ENCODE assay signal across 14 mouse cellular contexts in genomic region chr10:126680275-126681184, GRCm38 (mm10).
DNase-seq lines count a peak whose midpoint lies in the region; ATAC-seq and TF ChIP-seq lines count a peak whose summit lies in the region.
"Had no signal": no experiment of that assay in that cellular context is flagged by ENCODE, and none has a peak within 500 bp of the region (broad histone marks: within the 10 kb centered on the region; RNA-seq: fewer than 3 reads in every experiment).

No protein-coding gene starts in this region.

- no peak overlapping the region for H3K4me2 ChIP-seq in embryonic facial prominence, embryonic 11.5 days (ENCODE audit: low read depth, low read length)
- H3K4me2 ChIP-seq in hindbrain, embryonic 12.5 days (replicated peaks): peak overlapping the region; percentile 43
- H3K4me2 ChIP-seq in midbrain, embryonic 15.5 days: peak overlapping the region; percentile 18; the same call in 1 of the 2 replicates

- TF ChIP-seq CTCF in left cerebral cortex, adult 2 months (IDR thresholded peaks at IDR 0.05): no peak

- H3K27ac ChIP-seq in embryonic facial prominence, embryonic 11.5 days (replicated peaks; ENCODE audit: low read depth, low read length): no peak overlapping the region
- no peak overlapping the region for H3K27ac ChIP-seq in hindbrain, embryonic 12.5 days
- no peak overlapping the region for H3K27ac ChIP-seq in midbrain, embryonic 15.5 days
- no peak overlapping the region for H3K27ac ChIP-seq in left cerebral cortex, adult 2 months
- H3K27ac ChIP-seq: heart, adult 2 months; liver, embryonic 14.5 days; macrophage had no signal

- 10% methylated on average over 12 of the region's 12 CpGs for WGBS in embryonic facial prominence, embryonic 11.5 days
- WGBS in hindbrain, embryonic 12.5 days: 10% methylated on average over 12 of the region's 12 CpGs
- 10% methylated on average over 12 of the region's 12 CpGs for WGBS in midbrain, embryonic 15.5 days

- no peaks in the 10 kb centered on the region for H3K4me1 ChIP-seq in embryonic facial prominence, embryonic 11.5 days (ENCODE audit: control insufficient read depth, insufficient read depth, low read length)
- 0 out of 2 replicates have a peak, but pooled peaks cover 10% of the 10 kb centered on the region for H3K4me1 ChIP-seq in hindbrain, embryonic 12.5 days
- peaks cover 9% of the 10 kb centered on the region for H3K4me1 ChIP-seq in midbrain, embryonic 15.5 days

- no peak overlapping the region for H3K4me3 ChIP-seq in embryonic facial prominence, embryonic 11.5 days (ENCODE audit: low read depth, low read length)
- H3K4me3 ChIP-seq in hindbrain, embryonic 12.5 days: no peak overlapping the region
- H3K4me3 ChIP-seq in midbrain, embryonic 15.5 days: no peak overlapping the region
- no peak overlapping the region for H3K4me3 ChIP-seq in left cerebral cortex, adult 2 months
- H3K4me3 ChIP-seq: heart, adult 2 months had no signal

- ATAC-seq in embryonic facial prominence, embryonic 11.5 days (replicated peaks; ENCODE audit: insufficient number of reproducible peaks, low FRiP score, low TSS enrichment, low read depth): 0 out of 2 replicates have a peak, but pooled peaks have one; percentile 48
- ATAC-seq in hindbrain, embryonic 12.5 days (ENCODE audit: low FRiP score): peak; percentile 58; the same call in 1 of the 2 replicates
- 0 out of 2 replicates have a peak, but pooled peaks have one; percentile 30 for ATAC-seq in midbrain, embryonic 15.5 days (replicated peaks)

- H3K36me3 ChIP-seq in embryonic facial prominence, embryonic 11.5 days (replicated peaks; ENCODE audit: control insufficient read depth, insufficient read depth, low read depth, low read length): no peaks in the 10 kb centered on the region
- H3K36me3 ChIP-seq in hindbrain, embryonic 12.5 days: no peaks in the 10 kb centered on the region
- no peaks in the 10 kb centered on the region for H3K36me3 ChIP-seq in midbrain, embryonic 15.5 days (replicated peaks)

- DNase-seq in ES-CJ7 (ENCODE audit: low read depth, low spot score): peak; percentile 60
- DNase-seq in embryonic facial prominence, embryonic 11.5 days (ENCODE audit: low spot score): peak; percentile 20
- no peak for DNase-seq in left cerebral cortex, adult 2 months (ENCODE audit: extremely low spot score in 1 of 2, low spot score in 2 of 2)
- no peak for DNase-seq in left cerebral cortex, adult 11 months (ENCODE audit: low spot score)
- no peak for DNase-seq in T-cell, adult 2 months (ENCODE audit: low spot score)
- no peak for DNase-seq in layer of hippocampus, adult 9-10 months (ENCODE audit: low spot score)
- DNase-seq: cerebellum, adult 2 months; heart, adult 2 months; heart, postnatal 14 days; kidney, adult 2 months had no signal

- no peaks in the 10 kb centered on the region for H3K27me3 ChIP-seq in embryonic facial prominence, embryonic 11.5 days (ENCODE audit: control insufficient read depth, insufficient read depth, low read length)
- no peaks in the 10 kb centered on the region for H3K27me3 ChIP-seq in hindbrain, embryonic 12.5 days
- H3K27me3 ChIP-seq in midbrain, embryonic 15.5 days (replicated peaks): no peaks in the 10 kb centered on the region

- no peaks in the 10 kb centered on the region for H3K9me3 ChIP-seq in embryonic facial prominence, embryonic 11.5 days (replicated peaks; ENCODE audit: control insufficient read depth, low read length)
- H3K9me3 ChIP-seq in hindbrain, embryonic 12.5 days (replicated peaks): no peaks in the 10 kb centered on the region
- no peaks in the 10 kb centered on the region for H3K9me3 ChIP-seq in midbrain, embryonic 15.5 days

- intact Hi-C loops in left cerebral cortex, adult 2 months (cut with DNase I): no loop called here

- no peak overlapping the region for H3K9ac ChIP-seq in embryonic facial prominence, embryonic 11.5 days (replicated peaks; ENCODE audit: low read length)
- H3K9ac ChIP-seq in hindbrain, embryonic 12.5 days: no peak overlapping the region
- no peak overlapping the region for H3K9ac ChIP-seq in midbrain, embryonic 15.5 days
- H3K9ac ChIP-seq: liver, embryonic 14.5 days had no signal

Comparison
In these comparisons a context has a peak if more than half of its experiments do, and no peak if none do; other contexts are left out.
1. DNase-seq: peak in ES-CJ7 (single experiment) and embryonic facial prominence, embryonic 11.5 days (single experiment); none in left cerebral cortex, adult 2 months (0 of 2), left cerebral cortex, adult 11 months (single experiment), T-cell, adult 2 months (single experiment) and layer of hippocampus, adult 9-10 months (single experiment).
2. Peak in every context shown above with its lines, with median percentiles within 50 percentile points of each other: ATAC-seq.